Mouse (Mus musculus) splenic B cell, adult 2 months (primary cell): ENCODE measurements around the gene Nudt4.
A peak's percentile ranks its signal among the peaks of the same experiment; 100 is the strongest.

Experiments
- DNase-seq: peaks from one replicate; pipeline ENCODE4 v3.0.0-alpha.2; 2011; ENCODE audit warnings: low read depth, low spot score
- H3K27me3 ChIP-seq: 2 replicates; pipeline ENCODE4 v1.6.1; 2012; ENCODE audit warnings: mild to moderate bottlenecking, low read length, moderate library complexity, mixed read lengths; ENCODE audit not compliant: control insufficient read depth, poor library complexity, insufficient read depth, severe bottlenecking
- H3K36me3 ChIP-seq: 2 replicates; pipeline ENCODE4 v1.6.1; 2012; ENCODE audit warnings: mild to moderate bottlenecking, low read length, moderate library complexity, mixed read lengths; ENCODE audit not compliant: control insufficient read depth, poor library complexity, insufficient read depth, severe bottlenecking

Nudt4 gene

DNA sequence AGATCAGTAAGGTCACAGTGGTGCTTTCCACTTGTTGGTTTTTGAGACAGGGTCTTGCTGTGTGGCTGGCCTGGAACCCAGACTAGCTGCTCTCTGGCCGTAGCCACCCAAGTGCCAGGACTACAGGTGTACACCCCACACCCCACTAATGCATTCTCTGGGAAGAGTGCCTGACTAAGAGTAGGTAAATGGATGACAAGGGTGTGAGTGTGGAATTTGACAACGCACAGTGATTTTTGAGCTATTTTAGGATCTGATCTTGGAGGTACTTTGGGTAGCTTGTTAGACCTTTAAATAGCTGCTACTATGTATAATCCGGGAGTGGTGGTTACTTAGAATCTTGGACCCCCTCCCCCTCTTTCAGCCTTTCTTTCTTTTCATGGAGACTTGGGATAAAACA is 24.7 kb downstream of the Nudt4 start:
- Histone ChIP-seq H3K36me3 (no peaks in the 10 kb centered on the region), H3K27me3 (no peaks in the 10 kb centered on the region)
- DNase-seq: no peak

DNA sequence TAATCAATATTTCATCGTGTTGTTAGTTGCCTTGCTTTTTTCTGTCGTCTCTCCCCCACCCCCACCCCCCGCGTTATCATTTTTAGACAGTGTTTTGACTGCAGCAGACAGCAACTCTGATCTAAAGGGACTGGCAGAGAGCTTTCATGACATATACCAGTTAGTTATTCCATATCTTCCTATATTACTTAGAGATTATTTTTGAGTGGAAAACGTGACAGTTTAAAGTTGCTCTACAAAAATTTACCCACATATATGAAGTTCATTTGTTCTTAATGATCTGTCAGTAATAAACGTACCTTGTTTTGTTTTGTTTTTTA is 27.8 kb downstream of the Nudt4 start:
- DNase-seq: no peak
- no peaks in the 10 kb centered on the region for H3K27me3 ChIP-seq
- no peaks in the 10 kb centered on the region; the same call in 1 of the 2 replicates for H3K36me3 ChIP-seq

DNA sequence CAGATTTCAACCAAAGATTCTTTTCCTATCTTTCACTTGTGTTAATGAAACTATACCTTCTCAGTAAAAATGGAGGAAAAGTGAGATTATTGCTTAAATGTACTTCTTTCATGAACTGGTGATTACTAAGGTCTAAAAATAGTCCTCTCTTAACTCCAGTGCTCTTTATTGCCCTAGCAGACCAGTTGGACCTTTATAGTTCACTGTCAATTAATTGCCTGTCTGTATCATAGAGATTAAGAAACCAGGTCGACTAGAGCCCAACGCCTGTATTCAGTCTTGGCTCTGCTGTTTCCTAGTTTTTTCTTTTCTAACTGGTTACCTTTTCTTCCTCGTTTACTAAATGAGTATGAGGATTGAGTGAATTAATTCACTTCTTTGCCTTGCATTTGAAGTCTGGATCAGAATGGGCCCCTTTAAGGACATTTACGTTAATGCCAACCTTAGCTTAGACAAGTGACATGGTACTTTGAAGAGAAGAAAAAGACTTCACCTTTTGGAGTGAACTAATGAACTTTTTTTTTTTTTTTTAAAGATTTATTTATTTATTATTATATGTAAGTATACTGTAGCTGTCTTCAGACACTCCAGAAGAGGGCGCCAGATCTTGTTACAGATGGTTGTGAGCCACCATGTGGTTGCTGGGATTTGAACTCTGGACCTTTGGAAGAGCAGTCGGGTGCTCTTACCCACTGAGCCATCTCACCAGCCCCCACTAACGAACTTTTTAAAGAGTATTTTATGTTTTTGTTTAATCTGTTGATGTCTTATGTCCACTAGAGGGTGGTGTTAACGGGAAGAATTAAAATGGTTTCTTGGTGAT is 28.3 kb downstream of the Nudt4 start:
- DNase-seq: no peak
- no peaks in the 10 kb centered on the region; the same call in 1 of the 2 replicates for H3K36me3 ChIP-seq
- no peaks in the 10 kb centered on the region for H3K27me3 ChIP-seq

DNA sequence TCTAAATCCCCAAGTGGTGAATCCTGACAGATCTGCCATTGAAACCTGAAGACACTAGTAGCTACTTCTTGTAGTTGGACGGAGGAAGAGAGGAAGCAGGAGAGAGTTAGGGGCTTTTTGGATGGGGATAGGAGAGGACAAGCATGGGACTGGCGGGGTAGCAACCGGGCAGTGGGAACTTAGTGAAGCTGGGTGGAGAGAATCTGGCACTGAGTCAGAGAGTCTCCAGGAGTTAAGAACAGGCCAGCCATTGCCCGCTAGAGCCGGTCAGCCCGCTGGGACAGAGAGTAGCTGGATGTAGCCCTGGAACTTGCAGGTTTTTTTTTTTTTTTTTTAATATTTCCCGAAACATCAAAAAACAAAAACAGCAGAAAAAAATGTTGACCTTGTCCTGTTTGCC is 30.6 kb downstream of the Nudt4 start:
- H3K36me3 ChIP-seq: no peaks in the 10 kb centered on the region; the same call in 1 of the 2 replicates
- DNase-seq: no peak

DNA sequence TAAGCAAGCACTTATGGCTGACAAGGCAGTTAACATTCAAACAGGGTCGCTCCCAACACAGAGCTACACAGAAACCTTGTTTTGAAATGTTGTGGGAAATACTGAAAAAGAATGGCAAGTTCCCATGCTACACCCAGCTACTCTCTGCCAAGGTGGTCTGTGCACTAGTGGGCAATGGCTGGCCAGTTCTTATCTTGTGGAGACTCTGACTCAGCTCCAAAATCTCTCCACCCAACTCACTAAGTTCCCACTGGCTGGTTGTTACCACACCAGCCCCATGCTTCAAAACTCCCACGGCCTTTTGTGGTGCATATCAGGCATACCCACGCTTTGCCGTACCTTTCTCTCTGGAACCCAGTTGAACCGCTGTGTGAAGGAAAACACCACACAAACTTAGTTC is 31.0 kb downstream of the Nudt4 start:
- no peak for DNase-seq

More for the DNA sequence above, 30.6 kb downstream of the Nudt4 start:
- no peaks in the 10 kb centered on the region for H3K27me3 ChIP-seq

DNA sequence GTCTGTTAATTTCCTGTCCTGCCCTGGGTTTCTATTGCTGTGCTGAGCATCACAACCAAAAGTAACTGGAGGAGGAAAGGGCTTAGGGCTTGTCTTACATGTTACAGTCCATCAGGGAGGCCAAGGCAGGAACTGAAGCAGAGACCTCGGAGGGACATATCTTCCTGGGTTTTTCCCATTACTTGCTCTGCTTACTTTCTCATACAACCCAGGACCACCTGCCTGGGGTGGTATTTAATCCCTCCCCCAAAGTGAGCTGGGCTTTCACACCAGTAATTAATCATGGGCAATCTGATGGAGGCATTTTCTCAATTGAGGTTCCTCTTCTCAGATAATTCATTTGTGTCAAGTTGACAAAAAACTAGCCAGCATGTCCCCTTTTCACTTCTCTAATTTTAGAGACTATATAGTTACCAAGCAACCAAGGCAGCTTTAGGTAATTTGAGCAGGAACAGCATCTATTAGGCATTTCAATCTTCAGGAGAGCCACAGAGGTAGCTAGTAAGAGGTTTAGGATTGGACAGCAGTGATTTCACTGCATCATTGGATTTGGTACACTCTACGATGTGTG is 33.3 kb downstream of the Nudt4 start:
- DNase-seq: peak; percentile 52
- H3K36me3 ChIP-seq: no peaks in the 10 kb centered on the region; the same call in 1 of the 2 replicates
- no peaks in the 10 kb centered on the region for H3K27me3 ChIP-seq

More for the DNA sequence above, 31.0 kb downstream of the Nudt4 start:
- Histone ChIP-seq H3K36me3 (no peaks in the 10 kb centered on the region; the same call in 1 of the 2 replicates), H3K27me3 (no peaks in the 10 kb centered on the region)

DNA sequence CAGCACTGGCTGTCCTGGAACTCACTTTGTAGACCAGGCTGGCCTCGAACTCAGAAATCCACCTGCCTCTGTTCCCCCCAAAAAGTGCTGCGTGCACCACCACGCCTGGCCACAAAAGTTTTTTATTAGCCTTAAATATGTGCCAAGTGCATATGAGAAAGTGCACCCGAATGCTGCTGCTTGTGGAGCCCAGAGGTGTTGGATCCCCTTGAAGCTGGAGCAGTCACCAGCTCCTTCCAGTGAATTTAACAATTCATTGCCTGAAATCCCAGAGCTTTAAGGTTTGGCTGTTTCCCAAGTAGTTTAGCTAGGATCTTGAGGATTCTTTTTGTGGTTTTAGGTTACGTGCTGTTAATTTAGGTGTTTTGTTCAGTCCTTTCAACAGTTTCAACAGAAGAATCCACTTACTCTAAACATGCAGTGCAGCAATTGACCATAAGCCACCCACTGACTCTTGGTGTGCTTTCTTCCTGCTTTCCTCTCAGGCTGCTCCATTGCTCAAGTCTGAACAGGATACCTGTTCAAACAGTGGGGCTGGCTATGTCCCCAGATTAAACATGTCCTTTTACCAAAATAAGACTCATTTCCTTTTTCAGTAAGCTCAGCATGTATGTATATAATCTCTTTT is 37.3 kb downstream of the Nudt4 start:
- H3K27me3 ChIP-seq: no peaks in the 10 kb centered on the region

DNA sequence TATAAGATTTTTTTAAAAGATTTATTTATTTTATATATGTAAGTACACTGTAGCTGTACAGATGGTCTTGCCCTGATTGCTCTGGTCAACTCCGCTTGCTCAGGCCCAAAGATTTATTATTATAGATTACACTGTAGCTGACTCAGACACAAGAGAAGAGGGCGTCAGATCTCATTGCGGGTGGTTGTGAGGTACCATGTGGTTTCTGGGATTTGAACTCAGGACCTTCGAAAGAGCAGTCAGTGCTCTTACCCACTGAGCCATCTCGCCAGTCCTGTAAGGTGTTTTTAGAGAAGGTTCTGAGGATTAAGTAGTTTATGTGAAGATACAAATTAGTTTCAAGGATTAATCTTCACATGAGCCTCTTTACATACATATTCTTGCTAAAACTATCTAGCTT is 38.1 kb downstream of the Nudt4 start:
- no peaks in the 10 kb centered on the region for H3K27me3 ChIP-seq
- H3K36me3 ChIP-seq: no peaks in the 10 kb centered on the region
- no peak for DNase-seq

More for the DNA sequence above, 37.3 kb downstream of the Nudt4 start:
- H3K36me3 ChIP-seq: no peaks in the 10 kb centered on the region
- no peak for DNase-seq

DNA sequence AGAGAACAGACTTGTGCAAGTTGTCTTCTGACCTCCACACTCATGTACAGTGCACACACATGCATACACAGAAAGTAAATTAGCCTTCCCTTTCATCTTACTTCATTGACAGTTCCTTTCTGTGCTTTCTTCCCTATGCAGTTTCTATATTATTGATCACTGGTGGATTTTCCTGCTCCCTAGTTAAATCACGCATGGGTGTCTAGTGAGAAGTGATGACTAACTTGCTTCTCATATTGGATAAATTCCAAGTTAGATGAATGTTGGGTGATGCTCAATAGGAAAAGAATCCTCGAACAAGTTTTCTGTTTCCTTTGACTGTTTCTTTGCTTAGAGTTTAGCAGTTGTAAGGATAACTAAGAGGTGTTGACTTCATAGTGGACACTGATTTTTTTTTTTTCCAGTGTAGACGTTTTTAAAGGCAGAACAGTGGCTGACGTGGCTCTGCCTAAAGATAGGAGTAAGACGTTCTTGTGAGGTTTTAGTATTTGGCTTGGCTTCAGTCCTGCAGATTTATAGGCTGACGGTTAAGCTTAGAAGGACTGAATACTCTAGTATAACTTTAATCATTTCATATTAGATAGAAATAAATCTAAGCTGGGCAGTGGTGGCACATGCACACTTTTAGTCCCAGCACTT is 38.8 kb downstream of the Nudt4 start:
- no peak for DNase-seq

DNA sequence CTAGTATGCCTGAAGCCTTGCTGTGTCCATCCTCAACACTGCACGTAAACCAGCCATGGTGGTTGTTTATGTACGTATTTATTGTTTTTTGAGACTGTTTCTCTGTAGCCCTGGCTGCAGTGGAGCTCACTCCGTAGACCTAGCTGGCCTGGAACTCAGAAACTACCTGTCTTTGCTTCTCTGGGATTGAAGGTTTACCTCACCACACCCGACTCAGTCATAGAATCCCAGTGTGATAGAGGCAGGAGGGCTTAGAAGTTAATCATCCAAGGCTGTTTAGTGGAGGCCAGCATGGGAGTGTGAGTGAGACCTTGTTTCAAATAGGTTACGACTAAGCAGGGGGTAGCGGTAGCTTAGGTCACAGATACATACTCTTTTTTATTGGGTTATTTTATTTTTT is 46.3 kb downstream of the Nudt4 start:
- H3K27me3 ChIP-seq: no peaks in the 10 kb centered on the region
- H3K36me3 ChIP-seq: no peaks in the 10 kb centered on the region
- no peak for DNase-seq

More for the DNA sequence above, 38.8 kb downstream of the Nudt4 start:
- H3K27me3 ChIP-seq: no peaks in the 10 kb centered on the region
- no peaks in the 10 kb centered on the region for H3K36me3 ChIP-seq

DNA sequence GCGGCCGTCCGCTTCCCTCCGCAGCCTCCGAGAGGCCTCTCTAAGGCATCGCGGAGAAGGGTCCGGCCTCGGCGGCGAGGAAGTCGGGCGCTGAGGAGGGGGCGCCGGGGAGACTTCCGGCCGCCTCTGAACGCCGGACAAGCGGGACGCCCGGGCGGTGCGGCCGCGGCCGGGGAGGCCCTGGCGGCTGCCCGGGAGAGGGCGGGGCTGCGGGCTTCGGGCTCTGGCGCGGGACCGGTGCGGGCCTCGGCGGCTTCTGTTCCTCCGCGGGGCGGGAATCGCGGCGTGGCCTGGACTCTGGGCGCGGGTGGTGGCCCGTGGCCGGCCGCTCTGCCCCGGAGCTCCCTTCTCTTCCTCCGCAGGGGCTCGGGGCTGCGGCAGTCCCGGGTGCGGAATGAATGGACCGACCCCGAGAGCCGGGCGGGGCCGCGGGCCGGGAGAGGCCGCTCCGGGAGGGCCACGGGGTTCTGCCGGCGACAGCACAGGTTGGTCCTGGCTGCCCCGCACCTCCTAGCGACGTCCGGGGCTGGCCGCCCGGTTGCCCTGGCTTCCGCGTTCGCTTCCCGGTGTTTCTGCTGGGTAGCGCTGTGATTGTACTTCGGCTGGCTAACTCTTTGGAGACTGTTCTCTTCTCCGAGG is 48.5 kb downstream of the Nudt4 start:
- peak; percentile 57 for DNase-seq
- no peaks in the 10 kb centered on the region for H3K27me3 ChIP-seq
- H3K36me3 ChIP-seq: no peaks in the 10 kb centered on the region

DNA sequence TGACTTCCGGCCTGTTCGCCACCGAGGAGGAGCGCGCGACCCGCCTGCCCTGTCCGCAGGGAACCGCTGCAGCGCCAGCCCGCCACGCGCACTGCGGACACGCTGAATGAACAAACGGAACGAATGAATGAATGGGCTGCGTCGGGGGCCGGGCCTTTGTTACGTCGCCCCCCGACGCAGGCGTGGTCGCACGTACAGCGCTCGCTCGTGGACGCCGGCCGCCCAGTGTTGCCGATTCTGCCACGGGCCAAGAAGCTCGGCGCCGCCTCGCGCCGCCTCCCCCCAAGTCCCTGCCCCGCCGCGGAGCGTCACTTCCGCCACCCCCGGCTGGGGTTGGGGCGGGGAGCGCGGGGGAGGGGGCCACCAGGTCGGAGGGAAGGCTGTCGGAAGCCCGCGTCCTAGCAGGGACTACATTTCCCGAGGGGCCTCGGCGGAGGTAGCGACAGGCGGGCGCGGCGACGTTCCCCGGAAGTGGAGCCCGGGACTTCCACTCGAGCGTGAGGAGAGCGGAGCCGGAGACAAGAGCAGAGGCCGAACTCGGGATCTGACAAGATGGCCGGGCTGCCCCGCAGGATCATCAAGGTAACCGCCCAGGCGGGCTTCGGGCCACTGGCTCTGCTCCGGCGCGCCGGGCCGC is 49.2 kb downstream of the Nudt4 start, which contains the start of gene Ube2n:
Gene Ube2n, plus strand, starts transcription at position 490 of the 637 bp plus-strand sequence.
- Histone ChIP-seq H3K36me3 (no peaks in the 10 kb centered on the region), H3K27me3 (no peaks in the 10 kb centered on the region)
- peak; percentile 96 for DNase-seq

DNA sequence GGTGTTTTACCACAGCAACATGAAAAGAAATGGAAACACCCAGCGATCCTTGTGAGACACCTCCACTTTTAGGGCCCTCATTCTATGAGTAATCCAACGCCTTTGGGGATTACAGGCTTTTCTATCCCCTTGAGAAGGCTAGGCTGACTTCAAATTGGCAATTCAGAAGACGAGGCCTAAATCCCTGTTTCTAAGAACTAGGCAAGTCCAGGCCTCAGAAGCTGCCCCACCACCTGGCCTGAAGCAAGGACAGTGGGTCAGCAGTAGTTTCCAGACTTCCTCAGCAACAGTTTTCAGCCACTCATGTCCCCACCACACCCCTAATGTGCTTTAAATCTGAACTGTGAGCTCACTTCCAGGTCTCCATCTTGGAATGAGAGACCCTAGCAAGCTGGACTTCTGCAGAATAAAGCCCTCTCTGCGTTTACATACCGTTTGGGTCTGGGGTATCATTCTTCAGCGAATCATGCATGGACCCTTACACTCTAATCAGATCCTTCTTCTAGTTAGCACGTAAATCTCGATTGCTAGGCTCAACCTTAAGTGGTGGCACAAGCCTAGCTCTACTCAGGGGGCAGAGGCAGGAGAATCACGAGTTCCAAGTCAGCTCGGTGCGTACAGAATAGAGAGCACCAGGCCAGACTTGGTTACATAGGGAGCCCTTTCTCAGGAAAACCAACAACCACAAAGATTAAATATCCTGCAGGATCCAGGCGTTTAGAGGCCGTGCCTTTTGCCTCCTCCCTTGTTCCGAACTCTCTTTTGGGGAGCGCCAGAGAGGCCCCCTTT is 50.0 kb downstream of the Nudt4 start:
- Histone ChIP-seq H3K27me3 (no peaks in the 10 kb centered on the region), H3K36me3 (no peaks in the 10 kb centered on the region)
- peak; percentile 18 for DNase-seq
